Mouse (Mus musculus) liver, adult 2 months (tissue): Measurements from ENCODE around the gene Med8. TPM values are rescaled to one million over a fixed set of nuclear protein-coding genes. Genes with fewer than 3 reads are reported as not detected.

Experiments
- DNase-seq: peaks from one replicate; pipeline ENCODE4 v3.0.0-alpha.2; 2011; ENCODE audit warnings: low read depth, low spot score; ENCODE audit errors: extremely low read depth
- H3K27ac ChIP-seq: fragments of 200-500 bp; replicated peaks from 2 replicates; pipeline ENCODE4 v1.5.1; 2012; ENCODE audit warnings: low read depth, mild to moderate bottlenecking, control low read depth, inconsistent platforms, low read length; ENCODE audit not compliant: insufficient read depth
- H3K27me3 ChIP-seq: fragments of 200-500 bp; 2 replicates; pipeline ENCODE4 v1.6.1; 2012; ENCODE audit warnings: mild to moderate bottlenecking, moderate library complexity, low read length, inconsistent platforms; ENCODE audit not compliant: control insufficient read depth, insufficient read depth
- H3K36me3 ChIP-seq: fragments of 200-500 bp; 2 replicates; pipeline ENCODE4 v1.6.1; 2012; ENCODE audit warnings: low read length, inconsistent platforms; ENCODE audit not compliant: control insufficient read depth, insufficient read depth
- H3K4me1 ChIP-seq: fragments of 200-500 bp; 2 replicates; pipeline ENCODE4 v1.6.1; 2011; ENCODE audit warnings: low read length; ENCODE audit not compliant: control insufficient read depth, insufficient read depth
- H3K4me3 ChIP-seq: fragments of 200-500 bp; 2 replicates; pipeline ENCODE4 v1.5.1; 2011; ENCODE audit warnings: low read depth, mild to moderate bottlenecking, control low read depth, low read length, moderate library complexity; ENCODE audit not compliant: insufficient read depth
- H3K79me2 ChIP-seq: fragments of 200-500 bp; 2 replicates; pipeline ENCODE4 v1.6.1; 2012; ENCODE audit warnings: inconsistent platforms, mild to moderate bottlenecking, low read length, moderate library complexity; ENCODE audit not compliant: control insufficient read depth, insufficient read depth
- H3K9ac ChIP-seq: fragments of 200-500 bp; 2 replicates; pipeline ENCODE4 v1.6.1; 2012; ENCODE audit warnings: low read depth, mild to moderate bottlenecking, control low read depth, inconsistent platforms, low read length
- CTCF ChIP-seq: fragments of 200-500 bp; IDR thresholded peaks from 2 replicates; pipeline ENCODE4 v1.5.1; 2011; ENCODE audit warnings: low read depth, low read length, control low read depth
- POLR2A ChIP-seq: fragments of 200-500 bp; IDR thresholded peaks from 2 replicates; pipeline ENCODE4 v1.6.1; 2011; ENCODE audit warnings: low read length, control low read depth; ENCODE audit not compliant: insufficient read depth; ENCODE audit errors: extremely low read depth
- WGBS: fragments of 180-500 bp; shearing (Covaris S2); methylation state at CpG from one replicate; pipeline ENCODE4 v1.1.7; 2018; 5-methylcytosine and 5-hydroxymethylcytosine counted together
- polyA plus RNA-seq: library from polyadenylated mRNA; depleted of rRNA; stranded (reverse); fragments of >200 nt; gene quantifications from 2 replicates; pipeline ENCODE4 v1.2.3, GENCODE M21; 2012
- total RNA-seq: library from RNA; depleted of rRNA; stranded (reverse); fragments of >200 nt; gene quantifications from 2 replicates; pipeline ENCODE4 v1.2.3, GENCODE M21; 2014

The Med8 gene
- total and polyA plus RNA-seq, 2 experiments: 25.5 to 40.3 TPM

DNA sequence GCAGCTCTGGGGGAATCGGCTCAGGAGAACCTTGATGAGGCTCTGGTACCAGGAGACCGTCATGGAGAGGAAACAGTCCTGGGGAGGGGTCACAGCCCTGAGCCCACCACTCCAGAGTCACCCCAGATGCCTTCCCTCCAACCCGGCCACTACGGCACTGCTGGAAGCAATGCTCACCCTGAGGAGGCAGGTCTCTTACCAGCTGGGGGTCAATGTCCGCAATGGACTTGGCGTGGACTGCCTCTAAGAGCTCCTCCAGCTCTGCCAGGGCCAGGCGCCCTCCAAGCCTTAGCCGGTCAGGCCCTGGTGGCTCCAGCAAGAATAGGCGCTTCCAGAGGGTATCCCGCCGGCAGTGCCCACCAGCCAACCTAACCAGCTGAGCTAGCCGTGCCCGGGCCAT lies 44.5 kb upstream of the Med8 start:
- TF ChIP-seq CTCF (no peak), POLR2A (no peak)
- WGBS: 69% methylated on average over 13 of the region's 13 CpGs
- H3K36me3 ChIP-seq: no peaks in the 10 kb centered on the region; the same call in 1 of the 2 replicates
- peak; percentile 73 for DNase-seq
- H3K4me3 ChIP-seq: no peak overlapping the region
- H3K27me3 ChIP-seq: no peaks in the 10 kb centered on the region
- peaks cover 11% of the 10 kb centered on the region for H3K4me1 ChIP-seq
- H3K27ac ChIP-seq: no peak overlapping the region
- H3K79me2 ChIP-seq: no peaks in the 10 kb centered on the region
- H3K9ac ChIP-seq: no peak overlapping the region

DNA sequence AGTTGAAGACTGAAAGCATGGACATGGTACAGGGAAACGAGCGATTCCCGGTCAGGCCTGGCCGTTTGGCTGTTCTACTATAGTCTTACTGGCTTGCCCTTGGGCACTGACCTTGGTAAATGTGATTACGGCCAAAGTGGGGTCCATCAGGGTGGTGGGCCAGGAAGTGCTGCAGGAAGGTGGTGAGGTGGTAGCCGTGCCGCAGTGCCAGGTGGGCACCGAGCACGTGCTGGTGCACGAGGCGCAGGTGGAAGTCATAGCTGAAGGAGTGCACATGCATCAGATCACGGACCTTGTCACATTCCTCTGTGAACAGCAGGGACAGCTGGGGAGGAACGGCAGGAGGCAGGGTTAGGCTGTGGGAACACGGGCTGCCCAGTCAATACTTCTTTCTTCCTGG lies 43.1 kb upstream of the Med8 start:
- DNase-seq: no peak
- H3K9ac ChIP-seq: no peak overlapping the region; the same call in 1 of the 2 replicates
- no peak overlapping the region for H3K4me3 ChIP-seq
- no peaks in the 10 kb centered on the region for H3K79me2 ChIP-seq
- H3K36me3 ChIP-seq: no peaks in the 10 kb centered on the region; the same call in 1 of the 2 replicates
- H3K27me3 ChIP-seq: no peaks in the 10 kb centered on the region
- TF ChIP-seq CTCF (no peak), POLR2A (0 out of 2 replicates have a peak, but pooled peaks have one; percentile 13)
- H3K4me1 ChIP-seq: peaks cover 5% of the 10 kb centered on the region; the same call in 1 of the 2 replicates
- WGBS: 80% methylated on average over 14 of the region's 14 CpGs
- no peak overlapping the region for H3K27ac ChIP-seq

DNA sequence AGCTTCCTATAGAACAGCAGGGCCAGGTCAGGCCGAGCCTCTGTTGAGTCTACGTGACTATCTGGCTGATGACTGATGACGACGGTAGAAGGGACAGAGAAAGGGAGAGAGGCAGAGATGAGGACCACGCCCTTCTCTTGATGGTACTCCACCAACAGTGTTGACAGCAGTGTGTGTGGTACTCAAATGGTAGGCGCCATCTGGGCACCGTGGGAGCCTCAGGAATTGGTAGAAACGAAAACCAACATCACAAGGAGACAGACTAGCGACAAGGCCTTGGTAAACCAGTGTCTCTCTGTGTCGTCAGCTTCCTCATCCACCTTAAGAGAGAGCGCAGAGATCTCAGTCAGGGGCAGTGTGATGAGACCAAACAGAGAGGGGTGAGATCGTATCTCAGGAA lies 41.6 kb upstream of the Med8 start:
- Histone ChIP-seq H3K4me3 (no peak overlapping the region), H3K36me3 (peaks cover 3% of the 10 kb centered on the region; the same call in 1 of the 2 replicates), H3K4me1 (peaks cover 5% of the 10 kb centered on the region; the same call in 1 of the 2 replicates), H3K27ac (no peak overlapping the region), H3K27me3 (no peaks in the 10 kb centered on the region), H3K79me2 (no peaks in the 10 kb centered on the region), H3K9ac (no peak overlapping the region)
- 91% methylated on average over 12 of the region's 12 CpGs for WGBS
- DNase-seq: no peak
- no peak for TF ChIP-seq CTCF
- TF ChIP-seq POLR2A: no peak

DNA sequence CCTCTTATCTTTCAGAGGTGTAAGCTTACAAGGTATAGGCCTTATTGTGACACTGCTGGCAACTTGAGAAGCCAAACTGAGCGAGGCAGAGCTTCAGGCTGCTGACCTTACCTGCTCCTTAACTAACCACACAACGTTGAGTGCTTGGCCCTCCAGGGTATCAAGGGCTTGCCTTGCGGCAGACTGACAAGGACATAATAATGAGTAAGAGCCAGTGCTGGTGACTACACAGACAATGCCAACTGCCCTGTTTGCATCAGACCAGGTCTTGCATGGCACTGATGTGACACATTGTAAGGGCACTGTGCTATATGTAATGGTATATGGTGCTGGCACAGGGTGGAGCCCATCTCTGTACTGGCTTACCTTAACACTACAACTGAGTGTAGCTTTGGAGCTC lies 40.5 kb upstream of the Med8 start:
- no peak overlapping the region for H3K27ac ChIP-seq
- peaks cover 5% of the 10 kb centered on the region; the same call in 1 of the 2 replicates for H3K4me1 ChIP-seq
- no peak for DNase-seq
- H3K27me3 ChIP-seq: no peaks in the 10 kb centered on the region
- H3K4me3 ChIP-seq: no peak overlapping the region
- no peaks in the 10 kb centered on the region for H3K79me2 ChIP-seq
- peaks cover 3% of the 10 kb centered on the region; the same call in 1 of the 2 replicates for H3K36me3 ChIP-seq
- TF ChIP-seq CTCF: no peak
- TF ChIP-seq POLR2A: no peak
- no peak overlapping the region for H3K9ac ChIP-seq
- 89% methylated on average over 3 of the region's 3 CpGs for WGBS

DNA sequence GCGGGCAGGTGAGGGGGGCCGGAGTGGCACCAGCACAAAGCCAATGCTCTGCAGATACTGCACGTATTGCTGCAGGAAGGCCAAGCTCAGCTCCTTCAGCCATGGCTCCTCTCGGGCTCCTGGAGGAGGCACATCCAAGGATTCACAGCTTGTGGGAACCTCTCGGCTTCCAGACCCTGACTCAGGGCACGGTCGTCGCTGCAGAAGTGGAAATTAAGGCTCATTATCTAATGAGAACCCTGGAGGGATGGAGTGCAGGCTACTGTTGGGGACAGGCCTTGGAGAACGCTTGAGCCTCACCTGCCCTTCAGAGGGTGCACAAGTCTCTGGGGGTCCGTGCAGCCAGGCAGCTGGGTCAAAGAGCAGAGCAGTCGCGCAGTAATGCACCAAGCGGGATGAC lies 37.3 kb upstream of the Med8 start:
- H3K4me1 ChIP-seq: no peaks in the 10 kb centered on the region
- no peaks in the 10 kb centered on the region for H3K79me2 ChIP-seq
- no peak for TF ChIP-seq CTCF
- TF ChIP-seq POLR2A: no peak
- H3K9ac ChIP-seq: no peak overlapping the region
- no peak overlapping the region for H3K4me3 ChIP-seq
- WGBS: 95% methylated on average over 13 of the region's 13 CpGs
- no peak overlapping the region for H3K27ac ChIP-seq
- no peak for DNase-seq
- H3K36me3 ChIP-seq: peaks cover 9% of the 10 kb centered on the region
- no peaks in the 10 kb centered on the region for H3K27me3 ChIP-seq

DNA sequence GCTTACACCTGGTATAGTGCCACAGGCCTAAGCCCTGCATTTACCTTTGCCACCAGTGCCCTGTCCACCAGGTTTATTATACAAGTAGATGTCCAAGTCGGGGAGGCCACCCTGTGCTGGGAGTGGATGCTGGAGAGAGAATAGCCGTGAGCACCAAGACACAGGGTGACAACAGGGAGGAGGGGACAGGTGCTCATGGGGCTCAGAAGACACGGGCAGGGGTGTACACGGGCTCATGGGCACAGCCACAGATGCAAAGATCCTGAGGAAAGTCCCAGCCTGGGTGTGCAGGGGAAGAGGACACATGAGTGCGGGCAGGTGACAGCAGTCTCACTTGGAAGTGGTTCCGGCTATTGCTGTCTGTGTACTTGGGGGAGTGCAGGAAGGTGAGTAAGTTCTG lies 33.1 kb upstream of the Med8 start:
- Histone ChIP-seq H3K36me3 (peaks cover 20% of the 10 kb centered on the region), H3K79me2 (no peaks in the 10 kb centered on the region), H3K27ac (no peak overlapping the region), H3K27me3 (no peaks in the 10 kb centered on the region), H3K4me1 (no peaks in the 10 kb centered on the region), H3K4me3 (no peak overlapping the region), H3K9ac (no peak overlapping the region)
- no peak for TF ChIP-seq CTCF
- no peak for TF ChIP-seq POLR2A
- 94% methylated on average over 6 of the region's 6 CpGs for WGBS
- no peak for DNase-seq
